Mouse (Mus musculus): Measurements from ENCODE around the gene Heyl. TPM values are rescaled to one million over a fixed set of nuclear protein-coding genes. Genes with fewer than 3 reads are reported as not detected.

Heyl gene
- 28.7 and 31.6 TPM in 2 replicates for polyA plus RNA-seq (2015; fragmentation: Nextera tagmentation; extraction: Ambion mirVana)

DNA sequence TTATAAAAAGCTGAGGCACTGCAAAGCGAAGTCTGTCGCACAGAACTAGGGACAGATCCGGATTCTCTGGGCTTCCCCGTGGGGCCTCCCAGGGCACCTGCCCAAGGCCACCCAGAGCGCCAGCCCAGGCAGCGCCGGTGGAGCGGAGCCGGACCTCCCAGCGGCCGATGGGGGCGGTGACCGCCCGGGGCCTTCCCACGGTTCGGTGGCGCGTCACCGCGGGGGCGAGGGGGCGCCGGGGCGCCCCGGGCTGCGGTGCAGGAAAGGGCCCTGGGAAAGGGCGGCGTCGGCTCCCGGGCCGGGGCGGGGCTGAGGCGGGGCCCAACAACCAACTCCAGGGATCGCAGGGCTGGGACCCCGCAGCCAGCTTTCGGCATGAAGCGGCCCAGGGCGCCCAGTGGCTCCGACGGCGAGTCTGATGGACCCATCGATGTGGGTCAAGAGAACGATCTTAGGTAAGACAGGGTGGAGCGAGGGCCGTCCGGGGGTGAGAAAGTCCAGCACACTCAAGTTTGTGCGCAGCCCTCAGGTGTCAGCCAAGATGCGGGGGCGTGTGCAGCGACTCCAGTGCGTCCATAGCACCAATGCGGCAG lies at the start of gene Heyl:
Gene Heyl (plus strand): TSS at position 65 of the 593 bp plus-strand sequence.
- DNase-seq (ENCODE audit: low spot score) = peak; percentile 85
- H3K9ac ChIP-seq (ENCODE audit: low read depth, low read length) = peak within 1 kb of the TSS; percentile 44
- H3K27ac ChIP-seq = peak within 1 kb of the TSS; percentile 85
- H3K9me3 ChIP-seq (replicated peaks; ENCODE audit: low read length) = no peaks in the 10 kb centered on the region
- 1% methylated on average over 51 of the region's 52 CpGs for WGBS
- H3K4me1 ChIP-seq (replicated peaks; ENCODE audit: insufficient read depth, low read length) = peaks cover 54% of the 10 kb centered on the region
- ATAC-seq (replicated peaks; ENCODE audit: low FRiP score, low read depth) = peak; percentile 95
- peak within 1 kb of the TSS; percentile 60 for H3K4me2 ChIP-seq (ENCODE audit: low read length)
- peak within 1 kb of the TSS; percentile 36 for H3K4me3 ChIP-seq (replicated peaks; ENCODE audit: low read depth, low read length)
- TF ChIP-seq CTCF (IDR thresholded peaks at IDR 0.05; ENCODE audit: low read depth) = no peak
- no peaks in the 10 kb centered on the region for H3K36me3 ChIP-seq (ENCODE audit: insufficient read depth, low read length)
- no peaks in the 10 kb centered on the region for H3K27me3 ChIP-seq (ENCODE audit: insufficient read depth, low read length)

DNA sequence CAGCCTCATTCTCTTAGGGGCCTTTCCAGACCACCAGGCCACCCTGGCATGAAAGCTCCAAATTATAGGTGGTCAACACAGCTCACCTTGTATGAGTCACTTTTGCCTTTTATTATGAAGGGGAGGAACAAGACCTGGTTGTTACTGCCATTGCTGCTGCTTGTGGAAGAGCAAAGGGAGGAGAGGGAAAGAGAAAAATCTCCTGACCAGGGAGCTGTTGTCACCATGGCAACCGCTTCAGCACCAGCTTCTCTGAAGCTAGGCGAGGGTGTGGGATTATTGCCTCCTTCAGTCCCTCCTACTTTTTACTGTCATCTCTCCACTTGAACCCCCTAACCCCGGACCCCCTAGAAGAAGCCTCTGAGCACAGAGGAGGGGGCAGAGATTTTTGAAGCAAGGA lies 48.5 kb upstream of the Heyl start:
- Histone ChIP-seq H3K27ac (no peak overlapping the region), H3K27me3 (ENCODE audit: insufficient read depth, low read length) (peaks cover 33% of the 10 kb centered on the region), H3K4me3 (replicated peaks; ENCODE audit: low read depth, low read length) (no peak overlapping the region), H3K9me3 (replicated peaks; ENCODE audit: low read length) (no peaks in the 10 kb centered on the region), H3K36me3 (ENCODE audit: insufficient read depth, low read length) (no peaks in the 10 kb centered on the region), H3K4me2 (ENCODE audit: low read length) (no peak overlapping the region), H3K4me1 (replicated peaks; ENCODE audit: insufficient read depth, low read length) (peaks cover 7% of the 10 kb centered on the region), H3K9ac (ENCODE audit: low read depth, low read length) (no peak overlapping the region)
- TF ChIP-seq CTCF (IDR thresholded peaks at IDR 0.05; ENCODE audit: low read depth) = no peak
- no peak for ATAC-seq (replicated peaks; ENCODE audit: low FRiP score, low read depth)
- 42% methylated on average over 3 of the region's 3 CpGs for WGBS
- no peak for DNase-seq (ENCODE audit: low spot score)

DNA sequence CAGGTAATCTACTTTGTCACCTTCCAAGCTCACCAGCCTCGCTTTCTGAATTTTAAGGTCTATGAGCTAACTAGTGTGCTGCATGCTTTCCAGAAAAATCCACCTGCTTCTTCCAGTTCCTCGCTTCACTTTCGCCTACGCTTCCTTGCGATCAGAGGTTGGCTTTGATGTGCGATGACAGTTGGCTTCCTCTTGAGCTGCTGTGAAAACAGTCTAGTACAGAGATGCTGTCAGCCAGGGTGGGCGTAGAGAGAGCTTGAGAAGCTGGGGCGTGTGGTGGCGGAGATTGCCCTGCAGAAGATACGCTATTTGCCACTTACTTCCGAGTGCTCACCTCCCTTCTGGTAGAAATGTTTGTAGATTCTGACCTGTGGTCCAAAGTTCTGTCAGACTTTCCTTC lies 41.0 kb upstream of the Heyl start:
- H3K27me3 ChIP-seq (ENCODE audit: insufficient read depth, low read length) = no peaks in the 10 kb centered on the region
- no peak overlapping the region for H3K4me2 ChIP-seq (ENCODE audit: low read length)
- 73% methylated on average over 11 of the region's 11 CpGs for WGBS
- H3K4me1 ChIP-seq (replicated peaks; ENCODE audit: insufficient read depth, low read length) = no peaks in the 10 kb centered on the region
- ATAC-seq (replicated peaks; ENCODE audit: low FRiP score, low read depth) = no peak
- H3K27ac ChIP-seq = no peak overlapping the region
- no peak overlapping the region for H3K4me3 ChIP-seq (replicated peaks; ENCODE audit: low read depth, low read length)
- TF ChIP-seq CTCF (IDR thresholded peaks at IDR 0.05; ENCODE audit: low read depth) = no peak
- no peaks in the 10 kb centered on the region for H3K36me3 ChIP-seq (ENCODE audit: insufficient read depth, low read length)
- H3K9me3 ChIP-seq (replicated peaks; ENCODE audit: low read length) = no peaks in the 10 kb centered on the region
- DNase-seq (ENCODE audit: low spot score) = no peak
- H3K9ac ChIP-seq (ENCODE audit: low read depth, low read length) = no peak overlapping the region

DNA sequence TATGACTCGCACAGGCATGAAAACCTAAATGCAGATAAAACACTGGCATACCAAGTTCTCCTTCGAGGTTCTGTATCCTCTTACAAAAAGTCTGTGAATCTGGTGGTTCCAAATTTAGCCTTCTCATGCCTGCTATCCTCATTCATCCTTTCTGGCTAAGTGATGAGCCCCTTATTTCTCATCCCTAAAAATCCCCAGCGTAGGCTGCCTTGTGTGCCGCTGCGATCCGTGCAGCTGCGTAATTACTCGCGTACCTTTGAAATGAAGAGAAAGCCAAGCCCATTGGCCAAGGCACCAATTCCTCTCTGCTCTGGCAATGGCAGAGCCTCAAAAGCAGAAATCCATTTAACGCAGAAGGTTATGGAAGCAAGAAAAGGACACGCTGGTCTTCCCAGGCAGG lies 39.6 kb upstream of the Heyl start:
- no peak for DNase-seq (ENCODE audit: low spot score)
- WGBS = 87% methylated on average over 11 of the region's 11 CpGs
- no peak for TF ChIP-seq CTCF (IDR thresholded peaks at IDR 0.05; ENCODE audit: low read depth)
- no peak overlapping the region for H3K27ac ChIP-seq
- H3K4me3 ChIP-seq (replicated peaks; ENCODE audit: low read depth, low read length) = no peak overlapping the region
- ATAC-seq (replicated peaks; ENCODE audit: low FRiP score, low read depth) = no peak
- H3K9me3 ChIP-seq (replicated peaks; ENCODE audit: low read length) = no peaks in the 10 kb centered on the region
- no peak overlapping the region for H3K9ac ChIP-seq (ENCODE audit: low read depth, low read length)
- H3K36me3 ChIP-seq (ENCODE audit: insufficient read depth, low read length) = no peaks in the 10 kb centered on the region
- H3K4me2 ChIP-seq (ENCODE audit: low read length) = no peak overlapping the region
- no peaks in the 10 kb centered on the region for H3K27me3 ChIP-seq (ENCODE audit: insufficient read depth, low read length)
- no peaks in the 10 kb centered on the region for H3K4me1 ChIP-seq (replicated peaks; ENCODE audit: insufficient read depth, low read length)

- no peak for TF ChIP-seq CTCF (IDR thresholded peaks at IDR 0.05; ENCODE audit: low read depth)
- Histone ChIP-seq H3K36me3 (ENCODE audit: insufficient read depth, low read length) (no peaks in the 10 kb centered on the region), H3K27ac (no peak overlapping the region; the same call in 1 of the 2 replicates), H3K4me1 (replicated peaks; ENCODE audit: insufficient read depth, low read length) (peaks cover 11% of the 10 kb centered on the region; the same call in 1 of the 2 replicates), H3K27me3 (ENCODE audit: insufficient read depth, low read length) (0 out of 2 replicates have a peak, but pooled peaks cover 6% of the 10 kb centered on the region), H3K4me3 (replicated peaks; ENCODE audit: low read depth, low read length) (no peak overlapping the region), H3K9ac (ENCODE audit: low read depth, low read length) (no peak overlapping the region), H3K4me2 (ENCODE audit: low read length) (no peak overlapping the region), H3K9me3 (replicated peaks; ENCODE audit: low read length) (no peaks in the 10 kb centered on the region)
- no peak for ATAC-seq (replicated peaks; ENCODE audit: low FRiP score, low read depth)
- WGBS = 26% methylated on average over 6 of the region's 6 CpGs
- no peak for DNase-seq (ENCODE audit: low spot score)
Observed at GRCm38 (mm10) chr4:123196695-123197094, 36.7 kb upstream of the Heyl start.

DNA sequence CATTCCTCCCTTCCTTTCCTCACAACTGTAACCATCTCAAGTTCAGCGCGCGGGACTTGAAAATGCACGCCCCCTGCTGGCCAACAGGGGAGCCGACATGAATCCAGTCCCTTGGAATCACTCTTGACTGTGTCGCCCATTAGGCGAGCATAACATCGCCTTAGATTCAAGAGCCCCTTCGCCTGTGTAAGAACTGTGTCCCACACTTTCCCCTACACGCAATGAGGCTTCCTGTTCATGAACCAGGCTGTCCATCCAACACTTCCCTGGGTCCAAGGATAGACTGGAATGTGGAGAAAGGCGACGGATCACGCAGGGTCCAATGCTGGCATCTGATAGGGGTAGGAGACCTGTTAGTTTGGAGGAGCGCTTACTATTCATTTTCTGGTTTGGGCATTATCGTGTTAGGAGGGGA lies 32.6 kb upstream of the Heyl start:
- peak; percentile 85 for TF ChIP-seq CTCF (IDR thresholded peaks at IDR 0.05; ENCODE audit: low read depth)
- Histone ChIP-seq H3K27me3 (ENCODE audit: insufficient read depth, low read length) (0 out of 2 replicates have a peak, but pooled peaks cover 7% of the 10 kb centered on the region), H3K9me3 (replicated peaks; ENCODE audit: low read length) (no peaks in the 10 kb centered on the region), H3K4me2 (ENCODE audit: low read length) (peak overlapping the region; percentile 69), H3K4me3 (replicated peaks; ENCODE audit: low read depth, low read length) (peak overlapping the region; percentile 33), H3K9ac (ENCODE audit: low read depth, low read length) (no peak overlapping the region), H3K27ac (no peak overlapping the region), H3K4me1 (replicated peaks; ENCODE audit: insufficient read depth, low read length) (peaks cover 12% of the 10 kb centered on the region; the same call in 1 of the 2 replicates), H3K36me3 (ENCODE audit: insufficient read depth, low read length) (no peaks in the 10 kb centered on the region)
- ATAC-seq (replicated peaks; ENCODE audit: low FRiP score, low read depth) (peak; percentile 47), DNase-seq (ENCODE audit: low spot score) (peak; percentile 84)
- 5% methylated on average over 15 of the region's 15 CpGs for WGBS
